Mouse (Mus musculus) left cerebral cortex, adult 2 months (tissue): ENCODE measurements around the gene Lgr5. TPM values are rescaled to one million over a fixed set of nuclear protein-coding genes. Genes with fewer than 3 reads are reported as not detected.

Source experiments
- DNase-seq, 2 experiments: peaks; one replicate each; pipeline ENCODE4 v3.0.0; 2021 to 2022; ENCODE audit warnings: low spot score in 2 of 2, mixed read lengths in 1 of 2; ENCODE audit errors: extremely low spot score in 1 of 2
- H3K27ac ChIP-seq: fragments of 200-600 bp; 2 replicates; pipeline ENCODE4 v1.8.1; 2022
- H3K4me3 ChIP-seq: fragments of 200-600 bp; 2 replicates; pipeline ENCODE4 v1.8.1; 2022
- CTCF ChIP-seq: fragments of 200-600 bp; IDR thresholded peaks from 2 replicates; pipeline ENCODE4 v1.8.1; 2022; ENCODE audit warnings: antibody characterized with exemption, mild to moderate bottlenecking, moderate library complexity
- intact Hi-C: fragments of 180-260 bp; cut with DNase I; formaldehyde crosslinking; loops from one replicate; pipeline ENCODE4 v1.15.1; 2025
- long read RNA-seq, 2 experiments: library from polyadenylated mRNA; stranded (forward); transcript quantifications; one replicate each; pipeline ENCODE4 v2.0.0; 2021; ENCODE audit warnings: borderline mapping rate in 2 of 2
- total RNA-seq, 2 experiments: library from RNA; stranded (reverse); gene quantifications; 2 replicates each; pipeline ENCODE4 v1.2.3; 2021

Lgr5 gene
- total RNA-seq, result 1 to 10 TPM; 3.2 to 6.2 TPM
- long read RNA-seq, experiment 1, full-length matches to known transcripts, result 6 of 7 reads
- long read RNA-seq, experiment 1, partial matches to known transcripts, result 0 of 7 reads
- long read RNA-seq, experiment 1, other reads (novel, unspliced or antisense), result 1 of 7 reads
- long read RNA-seq, experiment 2, full-length matches to known transcripts, result 1 of 2 reads
- long read RNA-seq, experiment 2, partial matches to known transcripts, result 1 of 2 reads
- long read RNA-seq, experiment 2, other reads (novel, unspliced or antisense), result 0 of 2 reads

GRCm38 (mm10) chr10:115587301-115587969, at the start of gene Lgr5:
Lgr5 (minus strand) TSS chr10:115587780.
- intact Hi-C loops, result no loop called here
- H3K27ac ChIP-seq, result no peak within 1 kb of the TSS
- peak; percentile 13; the same call in 1 of the 2 replicates for TF ChIP-seq CTCF
- peak; percentile 47 to 67 for DNase-seq
- peak within 1 kb of the TSS; percentile 58 for H3K4me3 ChIP-seq

- intact Hi-C loops, result no loop called here
- H3K4me3 ChIP-seq, result no peak overlapping the region
- TF ChIP-seq CTCF, result no peak
- DNase-seq, result no peak
- H3K27ac ChIP-seq, result no peak overlapping the region
Observed at GRCm38 (mm10) chr10:115626678-115627077, 39.1 kb upstream of the Lgr5 start.

DNA sequence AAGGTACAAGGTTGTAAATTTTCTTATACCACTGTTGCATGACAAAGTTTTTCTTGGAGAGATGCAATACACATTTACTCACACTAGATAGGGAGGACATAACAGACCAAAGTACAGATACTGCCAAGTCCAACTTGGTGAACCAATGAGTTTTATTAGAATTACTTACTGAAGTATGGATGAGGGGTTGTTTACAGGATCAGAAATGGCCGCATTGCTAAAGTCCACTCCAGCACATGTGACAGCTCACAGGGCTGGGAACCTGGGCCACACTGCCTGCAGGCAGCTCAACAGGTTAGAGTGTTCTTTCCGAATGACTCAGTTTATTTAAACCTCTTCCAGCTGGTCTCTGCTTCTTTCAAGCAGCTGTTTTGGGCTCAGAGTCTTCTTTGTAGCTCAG, 37.4 kb upstream of the Lgr5 start:
- Histone ChIP-seq H3K27ac (no peak overlapping the region), H3K4me3 (no peak overlapping the region)
- intact Hi-C loops, result no loop called here
- DNase-seq, result no peak
- TF ChIP-seq CTCF, result no peak

GRCm38 (mm10) chr10:115623956-115624671, 36.5 kb upstream of the Lgr5 start:
- Histone ChIP-seq H3K4me3 (peak overlapping the region; percentile 18), H3K27ac (no peak overlapping the region)
- intact Hi-C loops, result no loop called here
- TF ChIP-seq CTCF, result no peak
- DNase-seq, result peak; percentile 14 to 22

DNA sequence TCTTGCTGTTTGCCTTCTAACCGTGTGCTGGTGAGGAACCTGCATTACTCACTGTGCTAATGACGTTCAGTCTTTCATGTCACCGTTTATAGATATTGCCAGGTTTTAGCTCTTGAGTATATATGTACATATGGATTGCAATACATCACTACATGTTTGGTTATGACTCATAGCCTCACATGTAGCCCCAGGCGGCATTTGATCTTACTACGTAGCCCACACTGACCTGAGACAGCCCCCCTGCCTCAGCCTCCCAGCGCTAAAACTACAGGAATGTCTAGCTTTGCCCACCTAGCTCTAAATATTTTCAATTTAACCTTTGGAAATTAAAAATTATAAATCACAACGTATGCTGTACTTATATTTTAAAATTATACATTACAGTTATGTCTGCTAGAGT, 35.9 kb upstream of the Lgr5 start:
- Histone ChIP-seq H3K27ac (no peak overlapping the region), H3K4me3 (peak overlapping the region; percentile 18)
- intact Hi-C loops, result no loop called here
- TF ChIP-seq CTCF, result no peak
- DNase-seq, result no peak

DNA sequence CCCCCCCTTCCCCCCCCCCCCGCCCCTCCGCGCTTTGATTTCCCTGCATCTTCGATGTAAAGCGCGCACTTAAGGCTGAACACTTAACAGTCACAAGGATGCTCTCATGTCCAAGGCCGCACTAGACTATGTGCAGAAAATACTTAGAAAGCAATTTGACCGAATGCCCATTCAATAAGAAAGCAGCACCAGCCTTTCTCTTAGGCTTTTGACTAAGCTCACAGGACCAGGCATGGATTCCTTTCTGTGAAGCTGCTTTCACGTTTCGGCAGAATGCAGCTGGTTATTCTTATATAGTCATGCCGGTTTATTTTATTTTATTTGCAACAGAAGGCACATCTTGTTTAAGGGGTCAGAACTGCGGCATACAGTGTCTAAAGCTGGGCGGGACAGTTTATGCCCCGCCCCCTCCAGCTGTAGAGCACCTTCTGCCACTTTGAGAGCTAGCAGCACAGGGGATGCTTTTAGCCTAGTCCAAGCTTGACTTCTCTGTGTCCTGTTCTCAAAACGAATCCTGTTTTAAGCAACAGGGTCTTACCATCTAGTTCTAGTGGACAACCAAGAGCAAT, 30.8 kb upstream of the Lgr5 start:
- TF ChIP-seq CTCF, result no peak

DNA sequence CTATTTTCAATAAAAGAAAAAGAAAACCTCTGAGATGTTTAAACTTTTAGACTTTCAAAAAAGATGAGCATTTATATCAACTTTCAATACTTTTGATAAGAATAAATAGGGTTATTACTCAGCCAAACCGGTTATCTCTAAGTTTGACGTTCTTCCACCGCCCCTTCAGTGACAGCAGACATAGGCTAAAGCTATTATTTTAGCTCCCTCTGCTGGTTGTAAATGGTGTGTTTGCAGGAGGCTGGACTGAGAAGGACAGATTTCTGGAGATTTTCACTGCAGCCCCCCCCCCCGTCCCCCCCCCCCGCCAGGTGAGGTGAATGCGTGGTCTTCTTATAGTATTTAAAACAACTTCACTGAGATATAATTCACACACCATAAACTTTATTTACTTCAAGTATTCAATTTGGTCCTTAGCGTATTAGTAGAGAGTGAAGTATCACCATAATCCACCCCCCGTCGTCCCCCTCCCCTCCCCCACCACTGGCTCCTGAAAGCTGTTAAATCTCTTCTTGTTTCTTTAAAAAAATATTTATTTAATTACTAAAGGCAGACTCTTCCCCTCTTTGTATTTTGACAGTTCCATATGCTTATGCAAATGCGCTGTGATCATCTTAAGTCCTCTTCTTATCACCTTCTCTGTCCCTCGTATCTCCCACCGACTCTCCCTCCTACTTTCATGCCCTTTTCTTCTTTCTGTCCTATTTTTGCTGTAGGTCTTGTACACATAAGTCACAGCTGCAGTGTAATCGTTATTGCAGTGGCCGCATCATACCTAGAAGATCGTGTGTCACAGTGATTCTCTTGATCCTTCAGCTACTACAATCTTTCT, 30.1 kb upstream of the Lgr5 start:
- Histone ChIP-seq H3K4me3 (no peak overlapping the region), H3K27ac (no peak overlapping the region)
- DNase-seq, result peak in 1 of 2 experiments; percentile 18
- TF ChIP-seq CTCF, result peak; percentile 66
- intact Hi-C loops, result loop anchor here (2.0 to 10.0 kb wide), 4 partner anchors 180 to 577 kb away; no protein-coding TSS in a partner anchor

More for the DNA sequence above, 30.8 kb upstream of the Lgr5 start:
- intact Hi-C loops, result loop anchor here (5.0 to 10.0 kb wide), 3 partner anchors 181 to 576 kb away; no protein-coding TSS in a partner anchor
- no peak overlapping the region for H3K4me3 ChIP-seq
- DNase-seq, result no peak
- no peak overlapping the region for H3K27ac ChIP-seq

GRCm38 (mm10) chr10:115595748-115596147, 8.2 kb upstream of the Lgr5 start:
- DNase-seq, result no peak
- TF ChIP-seq CTCF, result no peak
- no peak overlapping the region for H3K4me3 ChIP-seq
- intact Hi-C loops, result no loop called here
- no peak overlapping the region for H3K27ac ChIP-seq

GRCm38 (mm10) chr10:115593651-115594050, 6.1 kb upstream of the Lgr5 start:
- intact Hi-C loops, result no loop called here
- TF ChIP-seq CTCF, result no peak
- H3K4me3 ChIP-seq, result no peak overlapping the region

DNA sequence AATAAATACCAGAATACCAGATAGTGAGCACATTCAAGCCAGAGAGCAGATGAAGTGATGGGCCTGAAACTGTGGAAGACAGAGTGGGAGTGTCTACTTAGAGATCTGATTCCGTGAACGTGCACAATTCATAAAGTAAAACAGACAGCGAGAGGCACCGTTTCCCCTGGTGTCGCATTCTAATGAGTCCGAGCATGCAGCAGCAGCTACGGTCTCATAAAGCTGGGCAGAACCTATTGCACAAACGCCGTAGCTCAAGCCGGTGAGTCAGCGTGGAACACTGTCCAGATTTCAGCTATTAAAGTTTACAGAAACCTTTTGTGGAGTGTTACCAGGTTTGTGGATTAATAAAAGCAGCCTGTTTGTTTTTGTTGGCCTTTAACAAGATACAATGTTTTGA, 5.6 kb upstream of the Lgr5 start:
- Histone ChIP-seq H3K4me3 (no peak overlapping the region), H3K27ac (no peak overlapping the region)
- TF ChIP-seq CTCF, result no peak
- DNase-seq, result no peak
- intact Hi-C loops, result no loop called here

More at GRCm38 (mm10) chr10:115593651-115594050, 6.1 kb upstream of the Lgr5 start:
- H3K27ac ChIP-seq, result no peak overlapping the region
- no peak for DNase-seq

DNA sequence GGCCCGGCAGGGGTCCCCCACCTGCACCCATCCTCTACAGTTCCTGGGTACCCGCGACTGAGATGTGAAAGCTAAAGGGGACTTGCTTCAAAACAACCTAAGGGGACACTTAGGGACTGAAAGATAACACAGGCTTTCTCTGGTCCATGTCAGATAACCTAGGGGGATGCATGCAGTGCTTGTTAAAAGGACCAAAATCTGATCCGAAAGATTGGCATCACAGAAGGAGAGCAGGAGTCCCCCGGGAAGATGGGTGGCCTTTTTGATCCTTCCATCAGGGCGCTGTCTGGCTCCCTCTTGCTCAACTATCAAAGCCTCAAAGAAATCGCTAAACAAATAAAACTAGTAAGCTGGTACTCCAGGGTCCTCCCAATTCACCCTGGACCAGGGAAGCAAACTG, 399 bp upstream of the Lgr5 start:
- DNase-seq, result no peak
- intact Hi-C loops, result no loop called here
- Histone ChIP-seq H3K27ac (no peak overlapping the region), H3K4me3 (peak overlapping the region; percentile 58)
- TF ChIP-seq CTCF, result no peak
